Mouse (Mus musculus) left cerebral cortex, adult 9 months (tissue): ENCODE measurements at regions not wholly inside any gene's neighbourhood (a gene's known extent, or its start where the extent isn't known, plus 50 kb on each side); places are given as distances from the start of the nearest gene placed in this dataset.
A peak's percentile ranks its signal among the peaks of the same experiment; 100 is the strongest.

ENCODE experiments used
- DNase-seq, 2 experiments: peaks; one replicate each; pipeline ENCODE4 v3.0.0; 2022; ENCODE audit warnings: low spot score in 2 of 2

DNA sequence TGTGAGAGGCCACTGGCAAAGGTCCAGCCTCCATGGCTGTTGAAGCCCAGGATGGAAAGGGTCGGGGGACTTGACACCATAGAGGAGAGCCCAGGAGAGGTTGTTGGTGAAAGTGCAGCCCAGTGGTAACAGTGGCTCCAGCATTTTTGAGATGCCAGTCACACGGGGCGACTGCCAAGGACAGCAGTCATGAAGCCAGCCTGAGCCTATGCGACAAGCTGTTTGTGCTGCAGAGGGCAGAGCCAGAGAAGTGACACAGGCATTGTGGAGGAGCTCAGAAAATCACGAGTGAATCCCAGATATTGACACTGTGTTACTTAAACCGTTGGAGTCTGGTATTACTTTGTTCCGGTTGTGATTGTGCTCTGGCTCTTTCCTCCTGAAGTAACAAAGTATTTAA lies 233.4 kb downstream of the Cryba4 start:
- no peak for DNase-seq

DNA sequence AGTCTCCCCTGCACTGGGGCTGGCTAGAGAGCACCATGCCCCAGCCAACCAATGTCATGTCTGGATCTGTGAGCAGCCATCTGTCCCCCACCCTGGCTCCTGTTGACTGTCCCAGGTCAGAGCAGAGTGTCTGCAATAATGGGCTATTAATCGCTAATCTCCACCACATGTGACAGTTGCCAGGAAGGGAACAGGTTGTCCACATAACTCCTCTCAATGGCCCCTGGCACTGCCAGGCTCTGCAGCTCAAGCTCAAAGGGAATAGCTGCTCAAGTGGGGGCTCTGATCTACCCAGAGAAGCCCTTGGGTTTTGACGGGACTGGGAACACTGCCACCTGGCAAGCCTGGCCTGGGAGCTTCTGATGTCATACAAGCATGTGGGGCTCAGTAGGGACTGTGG lies 231.4 kb downstream of the Cryba4 start:
- DNase-seq, result no peak

DNA sequence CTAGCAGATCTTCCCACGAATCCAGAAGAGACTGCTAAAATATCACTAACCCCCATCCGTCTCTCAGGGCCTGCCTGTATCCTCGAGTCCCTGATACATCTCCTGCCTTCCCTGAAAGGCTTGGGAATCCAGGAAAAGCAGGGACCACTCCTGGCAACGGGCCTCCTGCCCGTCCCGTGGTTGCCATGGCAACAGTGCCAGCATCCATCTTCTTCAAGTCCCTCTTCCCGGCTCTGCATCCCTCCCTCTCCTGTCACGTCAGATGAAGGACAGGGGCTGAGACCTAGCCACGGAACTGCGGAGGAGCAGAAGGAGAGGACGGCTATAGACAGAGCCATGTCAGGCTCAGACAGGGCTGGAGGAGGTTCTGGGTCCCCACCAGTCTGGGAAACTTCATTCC lies 222.4 kb downstream of the Cryba4 start:
- peak in 1 of 2 experiments; percentile 49 for DNase-seq

DNA sequence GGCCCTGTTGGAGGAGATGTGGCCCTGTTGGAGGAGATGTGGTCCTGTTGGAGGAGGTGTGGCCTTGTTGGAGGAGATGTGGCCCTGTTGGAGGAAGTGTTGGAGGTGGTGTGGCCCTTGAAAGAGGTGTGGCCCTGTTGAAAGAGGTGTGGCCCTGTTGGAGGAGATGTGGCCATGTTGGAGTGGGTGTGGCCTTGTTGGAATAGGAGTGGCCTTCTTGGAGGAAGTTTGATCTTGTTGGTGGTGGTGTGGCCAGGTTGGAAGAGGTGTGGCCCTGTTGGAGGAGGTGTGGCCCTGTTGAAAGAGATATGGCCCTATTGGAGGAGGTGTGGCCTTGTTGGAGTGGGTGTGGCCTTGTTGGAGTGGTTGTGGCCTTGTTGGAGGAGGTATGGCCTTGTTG lies 220.3 kb downstream of the Cryba4 start:
- no peak for DNase-seq

DNA sequence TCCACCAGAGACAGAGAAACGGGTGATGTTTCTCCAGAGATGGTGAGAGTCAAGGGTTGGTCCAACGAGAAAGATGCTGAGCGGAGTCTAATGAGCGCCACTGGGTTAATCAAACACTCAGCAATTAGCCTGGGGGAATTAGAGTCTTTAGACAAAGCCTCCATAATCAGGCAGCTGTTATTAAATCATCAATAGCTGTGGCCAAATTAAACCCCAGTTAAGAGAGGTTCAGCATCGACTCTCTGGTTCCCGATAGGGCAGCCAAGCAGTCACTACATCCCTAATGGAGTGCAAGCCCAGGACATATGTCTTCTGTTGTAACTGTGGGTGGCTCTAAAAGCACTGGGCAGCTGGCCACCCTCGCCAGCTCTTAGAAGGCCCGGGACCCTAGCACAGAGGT lies 216.9 kb downstream of the Cryba4 start:
- no peak for DNase-seq

DNA sequence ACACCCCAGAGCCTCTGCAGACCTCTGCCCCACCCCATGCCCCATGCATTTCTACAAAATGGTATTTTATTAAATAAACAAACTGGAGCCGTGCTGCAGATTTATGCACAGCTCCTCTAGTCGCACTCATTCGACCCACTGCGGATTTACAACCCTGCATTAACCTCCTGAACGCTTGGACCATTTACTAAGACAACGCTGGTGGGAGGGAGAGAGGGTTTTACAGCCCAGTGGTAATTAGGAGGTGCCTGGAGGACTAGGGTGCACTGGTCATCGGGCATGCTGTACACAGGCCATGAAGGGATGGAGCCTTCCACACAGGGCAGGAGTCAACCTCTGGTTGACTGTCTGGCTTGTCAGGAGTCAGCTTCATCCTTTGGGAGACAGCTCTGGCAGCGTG lies 215.2 kb downstream of the Cryba4 start:
- no peak for DNase-seq

DNA sequence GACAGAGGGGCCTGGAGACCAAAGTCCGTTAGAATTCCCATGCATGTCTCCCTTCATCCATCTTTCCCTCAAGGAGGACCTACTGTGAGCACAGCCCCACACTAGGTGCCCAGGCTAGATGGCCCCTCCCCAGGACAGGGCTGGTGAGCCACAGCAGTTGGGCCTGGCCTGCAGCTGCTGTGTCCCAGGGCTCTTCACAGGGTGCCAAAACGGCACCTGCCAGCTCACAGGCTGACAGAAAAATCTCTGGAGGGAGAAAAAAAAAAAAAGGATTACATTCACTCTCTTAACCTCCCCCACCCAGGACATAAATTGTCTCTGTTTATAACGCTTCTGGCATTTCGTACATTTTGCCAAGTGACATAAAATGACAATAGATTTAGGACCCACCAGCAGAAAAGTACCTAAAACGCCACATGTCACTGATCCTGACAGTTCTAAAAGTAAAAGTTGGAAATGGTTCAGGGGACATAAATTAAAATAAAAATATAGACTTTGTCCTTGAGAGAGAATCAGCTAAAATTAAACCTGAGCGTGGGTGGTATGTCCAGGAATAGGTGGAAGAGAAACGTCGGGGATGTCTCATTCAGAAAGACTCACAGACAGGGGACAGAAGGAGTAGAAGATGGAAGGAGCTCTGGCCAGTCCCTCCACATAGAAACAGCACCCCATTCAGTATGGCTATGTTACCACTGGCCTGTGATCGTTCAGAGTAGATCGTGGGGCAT lies 212.5 kb downstream of the Cryba4 start:
- no peak for DNase-seq

DNA sequence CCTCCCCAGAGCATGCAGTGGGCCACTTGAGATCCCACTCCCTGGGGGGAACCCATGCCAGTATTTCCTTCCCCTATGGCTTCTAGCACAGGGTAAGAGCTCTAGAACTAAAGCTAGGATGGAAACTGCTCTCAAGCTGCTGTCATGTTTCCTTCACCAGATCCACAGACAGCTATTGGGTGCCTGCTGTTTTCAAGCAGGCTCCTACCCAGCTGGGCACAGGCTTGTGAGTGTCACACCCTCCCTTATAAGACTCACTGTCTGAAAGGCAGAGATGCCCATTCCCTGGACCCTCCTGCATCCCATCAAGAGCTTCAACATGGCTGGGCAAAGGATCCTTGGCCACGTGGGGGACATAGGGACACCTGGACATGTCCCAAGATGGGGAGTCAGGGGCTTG lies 211.6 kb downstream of the Cryba4 start:
- DNase-seq, result no peak

DNA sequence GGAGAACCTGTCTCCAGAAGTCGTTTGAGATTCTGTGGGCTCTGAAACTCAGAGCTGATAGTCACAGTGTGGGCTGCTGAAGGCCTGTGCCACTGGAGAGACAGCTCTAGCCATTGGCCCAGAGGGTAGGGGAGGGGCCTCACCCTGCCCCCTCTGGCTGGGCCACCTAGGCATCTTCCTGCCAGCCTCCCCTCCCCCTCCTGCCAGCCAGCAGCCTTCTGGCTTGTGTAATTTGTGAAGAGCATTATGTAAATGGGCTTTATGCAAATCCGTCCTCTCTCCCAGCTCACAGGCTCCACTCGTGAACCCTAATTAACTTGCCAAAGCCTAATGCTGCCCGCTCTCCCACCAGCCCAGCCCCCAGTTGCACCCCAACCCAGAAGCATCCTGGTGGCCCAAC lies 211.0 kb downstream of the Cryba4 start:
- DNase-seq, result peak in 1 of 2 experiments; percentile 41

DNA sequence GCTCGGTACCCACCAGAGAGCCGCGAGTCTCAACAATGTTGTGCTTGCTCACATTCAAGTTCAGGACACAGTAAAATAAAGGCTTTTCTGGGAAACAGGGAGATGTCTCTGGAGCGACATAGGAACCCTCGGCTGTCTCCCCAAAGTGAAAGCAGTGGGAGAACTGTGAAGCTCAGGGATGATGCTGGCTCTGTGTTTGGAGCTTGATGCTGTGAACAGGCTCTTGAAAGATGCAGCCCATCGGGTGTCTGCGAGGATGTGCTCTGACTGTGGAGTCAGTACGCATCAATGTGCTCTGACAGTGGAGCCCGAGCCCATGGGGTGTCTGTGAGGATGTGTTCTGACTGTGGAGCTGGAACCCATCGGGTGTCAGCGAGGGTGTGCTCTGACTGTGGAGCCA lies 210.1 kb downstream of the Cryba4 start:
- DNase-seq, result no peak

DNA sequence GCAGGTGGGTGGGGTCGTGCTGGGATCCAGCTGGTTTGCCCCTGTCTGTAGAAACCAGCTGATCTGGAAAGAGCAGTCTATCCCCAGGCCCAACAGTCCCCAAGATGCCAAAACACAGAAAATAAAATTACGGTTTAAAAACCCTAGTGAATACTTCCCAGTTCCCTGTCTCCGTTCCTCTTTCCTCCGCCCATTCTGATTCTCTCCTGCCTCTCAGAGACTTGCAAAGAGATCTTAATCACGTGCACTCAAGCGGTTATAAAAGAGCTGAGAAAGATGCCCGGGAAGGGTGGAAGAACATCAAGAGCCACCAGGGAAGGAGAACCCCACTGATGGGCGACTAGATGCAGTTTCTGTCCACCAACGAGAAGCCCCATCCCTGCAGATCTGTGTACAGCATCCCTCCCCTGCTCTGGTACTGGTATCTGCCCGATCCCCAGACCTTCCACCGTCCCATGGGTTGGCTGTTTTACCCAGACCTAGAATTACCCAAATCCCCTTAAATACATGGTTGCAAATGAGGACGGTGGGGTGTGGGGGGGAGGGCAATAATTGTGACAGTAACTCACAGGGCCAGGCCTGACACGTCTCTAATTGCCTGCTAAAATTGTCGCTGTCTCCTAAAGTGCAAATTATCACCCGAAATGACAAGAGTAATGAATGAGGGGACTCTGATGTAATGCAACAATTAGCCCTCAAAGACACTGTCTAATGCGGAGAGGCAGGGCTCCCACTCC lies 202.1 kb downstream of the Cryba4 start:
- no peak for DNase-seq

DNA sequence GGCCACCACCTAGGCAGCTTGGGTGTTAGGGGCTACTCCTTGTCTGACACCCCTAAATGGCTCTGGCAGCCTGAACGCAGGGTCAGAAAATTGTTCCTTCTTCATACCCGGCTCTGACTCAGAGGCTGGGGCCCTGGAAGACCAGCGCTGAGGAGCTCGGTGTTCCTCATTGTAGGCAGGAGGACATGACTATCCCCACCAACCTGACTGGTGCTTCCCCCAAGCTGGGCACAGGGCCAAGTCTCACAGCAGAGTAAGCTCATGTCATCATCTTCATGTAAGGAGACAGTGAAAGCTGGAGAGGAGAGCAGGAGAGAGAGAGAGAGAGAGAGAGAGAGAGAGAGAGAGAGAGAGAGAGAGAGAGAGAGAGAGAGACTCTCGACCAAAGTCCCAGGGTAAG lies 201.4 kb downstream of the Cryba4 start:
- DNase-seq, result no peak

DNA sequence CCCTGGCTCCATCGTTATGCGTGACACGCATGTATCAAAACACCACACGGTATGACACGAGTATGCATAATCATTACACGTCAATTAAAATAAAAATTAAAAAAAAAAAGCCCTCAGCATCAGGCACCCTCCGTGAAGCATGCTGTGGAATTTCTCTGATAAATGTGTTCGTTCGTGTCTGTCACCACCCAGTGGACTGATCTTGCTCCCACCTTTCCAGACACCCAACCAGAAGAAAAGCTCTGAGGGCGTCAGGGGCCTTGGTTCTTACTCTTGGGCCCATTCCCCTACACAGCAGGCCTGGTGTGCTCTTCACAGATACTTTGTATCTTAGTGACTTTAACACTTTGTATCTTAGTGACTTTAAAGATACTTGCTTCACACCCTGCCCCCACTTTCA lies 200.5 kb downstream of the Cryba4 start:
- DNase-seq, result no peak

DNA sequence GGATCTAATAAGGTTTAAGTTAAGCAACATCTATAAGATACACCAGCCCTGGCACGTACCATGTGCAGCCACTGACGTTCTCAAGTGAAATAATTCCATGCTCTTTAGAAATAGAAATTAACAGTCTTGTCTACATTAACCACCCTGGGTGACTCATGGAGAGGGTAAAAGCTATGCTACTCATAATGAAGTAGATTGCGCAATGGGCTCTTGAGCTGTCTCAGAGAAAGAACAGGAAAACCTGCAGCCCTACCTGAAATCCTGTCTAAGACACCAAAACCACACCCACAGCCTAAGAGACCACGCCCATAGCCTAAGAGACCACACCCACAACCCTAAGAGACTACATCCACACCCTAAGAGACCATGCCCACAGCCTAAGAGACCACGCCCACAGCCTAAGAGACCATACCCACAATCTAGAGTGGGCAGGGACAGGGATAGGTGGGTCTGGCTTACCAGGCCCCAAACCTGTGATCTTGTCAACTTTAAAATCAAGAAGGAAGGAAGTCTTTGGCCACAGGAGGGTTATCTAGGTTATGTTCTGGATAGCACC lies 198.6 kb downstream of the Cryba4 start:
- no peak for DNase-seq

DNA sequence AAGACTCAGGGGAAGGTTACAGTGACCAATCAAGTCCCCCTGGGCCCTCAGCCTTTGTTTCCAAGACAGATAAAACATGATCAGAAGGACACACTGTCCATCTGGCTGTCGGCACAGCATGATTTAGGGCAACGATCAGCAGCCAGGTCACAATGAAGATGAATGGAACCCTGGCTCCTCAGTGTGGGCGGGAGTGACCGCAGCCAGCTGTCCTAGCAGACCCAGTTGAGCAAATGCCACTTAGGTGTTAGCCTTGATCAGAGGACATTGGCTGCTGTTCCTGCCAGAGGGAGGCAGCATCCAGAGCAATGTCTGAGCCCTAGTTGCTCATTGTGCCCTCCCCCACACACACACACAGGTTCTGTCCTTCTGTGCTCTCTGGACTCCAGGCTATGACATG lies 197.3 kb downstream of the Cryba4 start:
- no peak for DNase-seq

DNA sequence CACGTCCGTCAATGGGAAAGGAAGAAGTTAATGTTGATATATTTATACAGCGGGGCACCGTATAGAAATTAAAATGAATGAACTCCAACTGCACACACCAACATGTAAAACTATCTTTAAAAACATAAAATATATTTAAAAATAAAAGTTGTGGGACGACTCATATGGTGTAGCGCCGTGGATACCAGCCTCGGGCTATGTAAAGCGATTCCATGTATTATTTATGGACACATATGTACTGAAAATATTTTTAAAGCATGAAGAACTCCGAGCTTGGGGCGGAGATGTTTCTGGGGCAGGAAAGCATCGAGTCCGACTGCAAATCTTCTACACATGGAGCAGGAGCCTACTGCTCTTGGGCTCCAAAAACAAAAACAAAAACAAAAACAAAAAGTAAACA lies 182.4 kb downstream of the Cryba4 start:
- DNase-seq, result no peak

DNA sequence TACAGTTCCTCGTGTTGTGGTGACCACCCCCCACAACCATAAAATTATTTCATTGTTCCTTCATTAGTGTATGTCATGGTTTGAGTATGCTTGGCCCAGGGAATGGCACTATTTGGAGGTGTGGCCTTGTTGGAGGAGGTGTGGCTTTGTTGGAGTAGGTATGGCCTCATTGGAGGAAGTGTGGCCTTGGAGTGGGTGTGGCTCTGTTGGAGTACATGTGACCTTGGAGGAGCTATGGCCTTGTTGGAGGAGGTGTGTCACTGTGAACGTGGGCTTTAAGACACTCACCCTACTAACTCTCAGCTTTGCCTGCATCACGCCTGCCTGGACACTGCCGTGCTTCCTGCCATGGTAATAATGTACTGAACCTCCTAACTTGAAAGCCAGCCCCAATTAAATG lies 179.9 kb downstream of the Cryba4 start:
- no peak for DNase-seq

DNA sequence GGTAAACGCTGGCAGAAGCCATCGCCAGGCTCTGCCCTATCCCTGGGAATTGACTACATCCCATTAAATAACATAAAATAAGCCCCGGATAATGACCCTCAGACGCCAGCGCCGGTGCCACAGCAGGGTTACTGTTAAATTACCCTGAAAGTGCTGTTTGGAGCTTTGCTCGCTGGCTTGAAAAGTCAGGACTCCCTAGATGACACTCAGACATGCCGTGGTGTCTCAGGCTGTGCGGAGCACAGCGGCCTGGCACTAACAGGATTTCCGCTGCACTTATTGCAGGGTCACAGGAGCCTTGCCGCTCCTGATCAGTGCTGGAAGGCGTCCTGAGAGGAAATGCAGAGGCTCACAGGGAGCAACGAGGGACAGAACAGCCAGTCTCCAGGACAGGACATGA lies 175.2 kb downstream of the Cryba4 start:
- DNase-seq, result no peak

DNA sequence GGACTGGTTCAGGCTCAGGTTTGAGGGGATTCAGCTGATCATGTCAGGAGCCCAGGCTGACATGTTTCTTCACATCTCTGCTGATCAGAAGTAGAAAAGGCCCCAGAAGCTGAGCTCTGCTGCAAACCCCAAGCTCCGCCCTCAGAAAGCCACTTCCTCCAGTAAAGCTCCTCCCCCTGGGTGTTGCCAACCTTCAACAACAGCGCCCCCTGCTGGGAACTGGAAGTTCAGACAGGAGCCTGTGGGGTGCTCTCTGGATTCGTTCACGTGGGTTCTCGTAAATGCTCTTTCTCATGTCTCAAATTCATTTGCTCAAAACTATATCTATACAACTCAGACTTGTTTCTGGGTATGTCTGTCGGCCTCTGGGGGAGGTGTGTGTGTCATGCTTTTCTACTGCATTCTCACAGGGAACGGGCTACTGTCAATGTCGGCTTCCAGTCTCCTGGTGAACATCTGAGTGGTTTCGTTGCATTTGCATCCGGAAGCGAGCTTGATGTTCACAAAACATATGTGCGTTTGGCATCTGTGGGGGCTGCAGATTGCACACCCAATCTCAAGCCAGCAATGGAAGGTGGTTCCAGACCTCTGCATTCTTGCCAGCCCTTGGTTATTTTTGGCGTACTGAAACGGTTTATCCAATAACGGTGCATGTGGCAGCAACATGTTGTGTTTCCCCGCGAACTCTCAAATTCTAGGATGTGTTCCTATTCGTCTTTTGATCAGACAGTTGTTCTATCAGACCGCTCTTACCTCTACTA lies 174.3 kb downstream of the Cryba4 start:
- peak in 1 of 2 experiments; percentile 35 for DNase-seq

DNA sequence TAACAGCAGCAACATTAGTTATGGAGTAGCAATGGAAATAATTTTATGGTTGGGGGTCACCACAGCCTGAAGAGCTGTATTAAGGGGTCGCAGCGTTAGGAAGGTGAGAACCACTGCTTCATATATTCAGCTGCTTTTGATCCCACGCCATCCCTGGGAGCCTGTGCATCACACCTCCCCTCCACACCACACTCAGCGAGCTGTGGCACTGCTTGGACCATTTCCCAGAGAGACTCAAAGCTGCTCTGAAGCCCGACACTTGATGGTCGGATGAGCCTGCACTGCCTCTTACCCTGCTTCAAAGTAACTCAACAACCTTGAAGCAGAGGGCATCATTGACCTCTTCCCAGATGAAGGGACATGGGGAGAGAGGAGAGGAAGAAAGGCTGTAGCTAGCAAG lies 171.3 kb downstream of the Cryba4 start:
- peak in 1 of 2 experiments; percentile 7 for DNase-seq

DNA sequence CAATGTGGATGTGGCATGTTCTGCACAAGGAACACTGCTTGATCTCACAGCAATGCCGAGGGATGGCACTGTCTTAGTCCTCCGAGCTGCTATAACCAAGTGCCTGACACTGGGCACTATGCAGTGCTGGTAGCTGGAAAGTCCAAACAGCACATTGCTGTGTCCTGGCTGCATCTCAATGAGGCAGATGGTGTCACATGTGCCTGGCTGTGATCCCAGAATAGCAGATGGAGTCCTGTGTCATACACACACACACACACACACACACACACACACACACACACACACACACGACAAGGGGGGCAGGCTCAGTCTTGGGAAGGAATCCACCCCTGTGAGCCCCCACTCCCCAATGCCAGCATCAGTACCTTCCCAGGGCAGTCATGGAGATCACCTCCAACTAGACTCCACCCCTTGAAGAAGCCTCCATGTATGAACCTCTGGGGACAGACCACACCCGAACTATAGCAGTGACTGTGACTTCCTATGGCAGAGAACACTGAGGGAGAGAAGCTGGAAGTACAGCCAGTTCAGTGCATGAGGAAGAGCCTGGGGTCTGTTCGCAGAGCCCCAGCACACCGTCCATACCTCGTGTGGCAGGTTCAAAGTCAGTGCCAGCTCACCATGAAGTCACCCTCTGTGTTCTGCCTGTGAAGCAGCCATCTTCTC lies 160.3 kb downstream of the Cryba4 start:
- DNase-seq, result peak in 1 of 2 experiments; percentile 49
